Mouse (Mus musculus) CD4-positive helper T cell, adult 2 months (primary cell): ENCODE measurements around the gene Acsl1.
"Not testable (repeated sequence)": the region's sequence is repeated elsewhere in the genome, so short reads cannot be mapped to it uniquely, and the experiment has no call there.

Experiments
- DNase-seq: peaks from one replicate; pipeline ENCODE4 v3.0.0-alpha.2; 2012; ENCODE audit warnings: low read depth, missing footprints, low spot score

Acsl1 gene

DNA sequence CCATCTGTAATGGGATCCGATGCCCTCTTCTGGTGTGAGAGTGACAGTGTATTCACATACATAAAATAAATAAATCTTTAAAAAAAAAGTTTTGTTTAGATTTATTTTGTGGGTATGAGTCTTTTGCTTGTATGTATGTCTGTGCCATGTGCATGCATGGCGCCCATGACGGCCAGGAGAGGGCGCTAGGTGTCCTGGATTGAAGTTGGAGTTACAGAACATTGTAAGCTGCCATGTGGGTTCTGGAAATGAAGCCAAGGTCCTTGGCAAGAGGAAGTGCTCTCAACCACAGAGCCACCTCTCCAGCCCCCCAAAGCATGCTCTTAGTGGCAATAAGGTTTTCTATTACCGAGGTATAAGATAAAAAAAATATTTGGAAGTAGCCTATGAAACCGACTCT is 88.6 kb downstream of the Acsl1 start:
- peak; percentile 39 for DNase-seq

DNA sequence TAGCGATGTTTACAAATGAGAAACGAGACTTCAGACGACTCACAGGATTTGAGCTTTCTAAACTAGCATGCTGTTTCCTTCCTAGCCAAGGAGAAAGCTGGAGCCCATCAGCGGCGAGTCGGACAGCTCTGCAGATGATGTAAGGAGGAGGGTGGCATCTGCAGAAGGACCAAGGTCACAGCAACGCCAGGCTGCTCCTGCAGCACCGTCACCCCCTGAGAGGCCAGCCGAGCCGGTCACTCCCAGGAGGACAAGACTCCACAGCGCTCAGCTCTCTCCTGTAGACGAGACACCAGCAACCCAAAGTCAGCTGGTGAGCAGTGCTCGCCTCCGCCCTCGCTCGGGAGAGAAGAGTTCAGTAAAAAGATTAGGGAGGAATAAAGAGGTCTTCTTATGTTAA is 91.5 kb downstream of the Acsl1 start:
- no peak for DNase-seq

DNA sequence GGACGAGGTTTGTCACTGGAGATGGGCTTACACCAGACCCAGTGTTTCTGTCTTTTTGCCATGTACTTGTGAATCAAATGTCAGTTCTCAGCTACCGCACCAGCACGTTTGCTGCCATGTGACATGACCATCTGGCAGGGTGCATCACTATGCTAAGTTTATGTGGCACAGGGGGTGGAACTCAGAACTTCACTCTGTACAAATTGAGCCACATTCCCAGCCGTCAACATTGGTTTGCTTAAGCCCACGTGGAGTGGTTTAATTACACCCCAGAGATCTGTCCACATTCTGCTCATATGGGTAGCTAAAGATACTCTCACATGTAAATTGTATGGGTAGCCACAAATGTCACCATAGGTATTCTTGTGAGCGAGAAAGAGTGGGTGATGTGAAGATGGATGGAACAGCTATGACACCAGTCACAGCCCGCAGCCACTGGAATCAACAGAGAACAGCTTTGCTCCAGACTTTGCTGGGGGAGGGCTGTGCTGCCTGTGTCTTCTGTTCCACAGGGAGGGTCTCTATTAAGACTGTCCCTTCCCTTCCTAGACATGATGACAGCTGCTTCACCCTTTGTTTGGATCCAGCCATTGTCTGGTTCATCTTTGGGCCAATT is 96.2 kb downstream of the Acsl1 start:
- no peak for DNase-seq

DNA sequence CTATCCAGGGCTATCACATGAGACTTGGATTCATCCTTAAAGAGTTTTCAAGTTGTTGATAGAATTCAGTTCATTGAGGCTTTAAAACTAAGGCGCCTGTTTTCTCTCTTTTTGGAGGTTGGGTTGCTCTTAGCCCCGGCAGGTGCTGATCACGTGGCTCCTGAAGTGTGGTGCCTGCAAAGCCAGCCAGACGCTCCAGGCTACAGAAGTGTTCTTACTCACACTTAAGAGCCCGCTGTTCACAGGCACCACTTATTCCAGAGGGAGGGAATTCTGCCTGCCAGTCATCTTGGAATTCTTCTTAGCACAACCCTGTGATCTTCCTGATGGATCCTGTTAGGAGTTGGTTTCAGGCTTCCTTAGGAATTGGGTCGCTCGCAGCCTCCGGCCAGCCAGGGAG is 97.1 kb downstream of the Acsl1 start:
- no peak for DNase-seq

DNA sequence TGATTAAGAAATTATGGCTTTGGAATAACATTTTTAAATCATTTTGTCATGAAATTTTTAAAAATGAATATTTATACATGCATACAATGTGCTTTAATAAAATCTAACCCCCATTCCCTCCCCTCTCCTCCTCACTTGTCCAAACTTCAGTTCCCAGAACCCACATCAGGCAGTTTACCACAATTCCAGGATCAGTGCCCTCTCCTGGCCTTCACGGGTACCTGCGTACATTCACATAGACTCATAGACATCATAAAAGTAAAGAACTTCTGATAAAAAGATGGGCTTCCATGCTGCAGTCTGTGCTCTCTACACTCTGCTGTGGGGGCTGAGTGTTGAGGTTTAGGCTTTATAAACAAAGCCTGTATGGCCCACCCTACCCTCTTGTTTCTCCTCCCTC is 98.1 kb downstream of the Acsl1 start:
- DNase-seq = no peak

DNA sequence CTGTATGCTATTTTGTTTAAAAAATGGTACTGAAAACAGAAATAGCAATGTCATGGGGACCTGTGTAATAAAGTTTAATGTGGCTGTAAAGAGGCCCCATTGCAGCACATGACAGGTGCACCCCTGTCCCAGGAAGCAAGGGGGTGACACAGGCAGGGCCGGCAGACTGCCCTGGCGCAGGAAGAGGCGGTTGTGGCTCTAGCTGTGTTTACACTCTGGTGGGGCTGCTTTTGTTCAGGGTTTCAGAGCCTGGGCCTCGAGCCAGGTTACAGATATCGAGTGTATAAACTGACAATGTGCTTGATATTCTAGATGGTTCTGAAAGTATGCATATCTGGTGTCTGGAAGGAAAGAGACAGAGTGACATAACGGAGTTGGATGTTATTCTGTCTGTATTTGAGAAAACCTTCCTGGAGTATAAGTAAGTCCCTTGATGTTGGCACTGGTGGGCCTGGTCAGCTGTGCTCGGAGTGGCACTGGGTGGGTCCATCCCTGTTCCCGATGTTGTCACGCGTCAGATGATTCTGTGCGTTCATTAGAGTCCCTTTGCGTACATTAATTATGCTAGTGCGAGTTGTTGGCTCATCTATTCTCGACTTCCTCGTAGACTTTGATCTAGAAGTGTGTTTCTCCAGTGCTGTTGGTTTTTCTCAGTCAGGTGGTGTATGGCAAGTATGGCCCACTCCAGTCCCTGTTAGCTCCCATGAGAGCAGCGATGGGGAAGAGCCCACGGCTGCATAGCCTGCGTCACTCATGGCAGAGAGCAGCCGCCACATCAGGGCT is 99.0 kb downstream of the Acsl1 start:
- no peak for DNase-seq

DNA sequence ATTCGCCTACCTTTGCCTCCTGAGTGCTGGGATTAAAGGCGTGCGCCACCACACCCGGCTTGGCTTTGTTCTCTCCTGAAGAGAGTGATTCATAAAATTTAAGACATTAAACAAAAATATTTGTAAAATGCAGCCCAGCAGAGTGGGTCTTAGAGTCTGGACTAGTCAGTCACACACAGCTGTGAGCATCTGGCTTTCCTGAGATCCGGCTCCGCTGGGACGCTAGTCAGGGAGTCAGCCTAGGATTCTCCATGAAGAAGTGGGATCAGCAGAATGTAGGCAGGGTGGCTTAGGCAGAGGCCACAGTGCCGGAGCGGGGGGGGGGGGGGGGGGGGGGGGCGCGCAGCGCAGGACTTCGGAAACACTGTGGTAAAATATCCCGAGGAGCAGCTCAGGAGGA is 99.8 kb downstream of the Acsl1 start:
- no peak for DNase-seq

DNA sequence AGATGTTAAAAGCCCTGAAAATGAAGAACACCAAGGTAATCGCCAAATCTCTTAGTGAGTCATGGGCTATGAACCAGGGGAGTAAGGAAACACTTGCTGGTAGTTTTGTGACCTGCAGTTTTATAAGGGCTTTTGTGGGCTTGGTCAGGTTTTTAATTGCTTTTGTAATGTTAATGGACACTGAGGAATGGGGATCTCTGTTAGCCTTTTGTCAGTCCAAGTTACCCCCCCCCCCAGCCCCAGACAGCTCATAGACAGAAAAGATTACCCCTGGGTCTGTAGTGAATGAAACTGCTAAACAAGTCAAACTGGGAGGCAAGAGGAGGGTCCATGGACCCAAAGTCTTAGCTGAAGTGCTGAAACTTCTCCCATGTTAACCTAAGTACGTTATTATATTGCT is 102.6 kb downstream of the Acsl1 start:
- no peak for DNase-seq

DNA sequence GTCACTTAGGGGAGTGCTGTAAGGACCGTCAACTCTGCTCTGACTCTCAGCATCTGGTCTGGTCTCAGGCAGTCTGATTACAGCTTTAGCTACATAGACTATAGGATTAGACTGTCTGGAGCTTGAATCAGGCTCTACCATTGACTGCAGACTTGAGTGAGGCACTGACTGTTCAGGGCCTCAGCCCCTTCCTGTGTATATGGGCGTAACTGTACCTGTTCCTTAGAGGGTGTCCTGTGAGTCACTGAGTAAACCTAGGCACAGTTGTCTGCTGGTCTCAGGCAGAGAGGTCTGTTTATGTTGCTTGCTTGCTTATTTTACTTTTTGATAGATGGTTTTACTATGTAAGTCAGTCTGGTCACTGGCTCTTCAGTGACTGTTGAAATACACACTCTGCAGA is 103.1 kb downstream of the Acsl1 start:
- no peak for DNase-seq

DNA sequence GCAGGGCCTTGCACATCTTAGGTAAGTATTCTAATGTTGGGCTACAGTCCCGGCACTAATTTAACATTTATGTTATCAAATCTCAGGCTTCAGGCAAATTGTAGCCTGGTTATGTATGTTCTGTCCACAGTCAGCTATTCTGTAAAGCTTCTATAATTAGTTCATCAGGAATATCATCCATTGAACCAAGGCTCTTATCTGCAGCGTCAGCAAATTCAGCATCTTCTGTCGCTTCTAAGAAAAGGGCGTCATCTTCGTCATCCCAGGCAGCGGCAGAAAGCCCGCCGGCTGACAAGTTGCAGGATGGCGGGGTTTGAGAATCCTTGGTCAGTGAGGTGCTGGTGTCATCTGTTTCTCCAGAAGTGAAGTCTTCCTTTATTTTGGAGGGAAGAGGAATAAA is 108.0 kb downstream of the Acsl1 start:
- DNase-seq = no peak

DNA sequence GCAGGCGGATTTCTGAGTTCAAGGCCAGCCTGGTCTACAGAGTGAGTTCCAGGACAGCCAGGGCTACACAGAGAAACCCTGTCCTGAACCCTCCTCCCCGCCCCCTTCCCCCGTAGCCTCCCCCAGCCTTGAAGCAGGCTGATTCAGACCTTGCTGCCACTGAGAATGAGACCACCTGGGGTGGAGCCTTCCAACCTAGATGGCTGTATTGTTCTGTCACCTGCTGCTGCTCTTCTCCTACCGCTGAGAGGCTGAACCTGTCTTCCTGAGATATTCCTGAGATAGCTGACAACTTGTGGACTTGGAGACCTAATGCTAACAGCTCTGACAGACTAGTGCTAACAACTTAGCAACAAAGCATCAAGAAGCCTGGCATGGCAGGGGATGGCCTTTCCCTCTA is 113.5 kb downstream of the Acsl1 start:
- DNase-seq = not testable (repeated sequence)

DNA sequence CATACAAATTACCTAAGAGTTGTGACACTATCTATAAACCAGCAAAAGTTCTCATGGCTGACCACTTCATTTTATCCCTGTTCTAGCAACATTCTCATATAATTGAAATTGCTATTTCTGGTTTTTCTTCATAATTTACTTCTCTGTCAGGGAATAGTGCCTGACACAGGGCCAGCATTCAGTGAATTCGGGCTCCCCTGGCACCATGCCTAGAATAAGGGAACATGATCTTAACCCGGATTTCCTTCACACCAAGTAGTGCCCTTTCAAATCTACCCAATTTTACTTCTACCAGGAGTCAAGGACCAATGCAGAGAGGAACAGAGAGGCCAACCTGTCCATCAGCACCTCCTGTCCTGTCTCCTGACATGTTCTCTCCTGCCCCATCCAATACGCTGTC is 114.7 kb downstream of the Acsl1 start:
- DNase-seq = no peak
